Mouse (Mus musculus) intestine, embryonic 16.5 days (tissue): ENCODE measurements around the gene Slc9a2. TPM values are rescaled to one million over a fixed set of nuclear protein-coding genes. Genes with fewer than 3 reads are reported as not detected.
A peak's percentile ranks its signal among the peaks of the same experiment; 100 is the strongest.

Experiments used
- ATAC-seq: fragments of 200-750 bp; cut with Nextera tagmentation; 2 replicates; pipeline ENCODE4 v1.8.0; 2017; ENCODE audit warnings: moderate TSS enrichment, moderate library complexity
- H3K27ac ChIP-seq: fragments of 300-500 bp; sonication (generic); 2 replicates; pipeline ENCODE4 v1.5.1; 2014; ENCODE audit warnings: mild to moderate bottlenecking, low read length
- H3K27me3 ChIP-seq: fragments of 300-500 bp; sonication (generic); replicated peaks from 2 replicates; pipeline ENCODE4 v1.6.1; 2014; ENCODE audit warnings: low read length, control low read depth, mixed read lengths; ENCODE audit not compliant: control insufficient read depth, insufficient read depth
- H3K36me3 ChIP-seq: fragments of 300-500 bp; sonication (generic); 2 replicates; pipeline ENCODE4 v1.6.1; 2014; ENCODE audit warnings: low read length, control low read depth; ENCODE audit not compliant: control insufficient read depth, insufficient read depth
- H3K4me1 ChIP-seq: fragments of 300-500 bp; sonication (generic); 2 replicates; pipeline ENCODE4 v1.6.1; 2014; ENCODE audit warnings: low read length, control low read depth, mixed read lengths; ENCODE audit not compliant: control insufficient read depth, insufficient read depth
- H3K4me2 ChIP-seq: fragments of 300-500 bp; sonication (generic); 2 replicates; pipeline ENCODE4 v1.6.1; 2014; ENCODE audit warnings: low read depth, low read length, control low read depth
- H3K4me3 ChIP-seq: fragments of 300-500 bp; sonication (generic); 2 replicates; pipeline ENCODE4 v1.5.1; 2014; ENCODE audit warnings: mild to moderate bottlenecking, low read length
- H3K9ac ChIP-seq: fragments of 300-500 bp; sonication (generic); 2 replicates; pipeline ENCODE4 v1.6.1; 2014; ENCODE audit warnings: low read depth, low read length
- H3K9me3 ChIP-seq: fragments of 300-500 bp; sonication (generic); 2 replicates; pipeline ENCODE4 v1.6.1; 2016; ENCODE audit warnings: low read length, control low read depth; ENCODE audit not compliant: control insufficient read depth
- WGBS: fragments of 180-500 bp; shearing (Covaris S2); extraction: QIAGEN DNeasy Blood & Tissue Kit; methylation state at CpG from one replicate; pipeline ENCODE4 v1.1.7; 2014; 5-methylcytosine and 5-hydroxymethylcytosine counted together
- polyA plus RNA-seq: library from polyadenylated mRNA; unstranded; fragments of >200 nt; fragmentation: Nextera tagmentation; extraction: Ambion mirVana; gene quantifications from 2 replicates; pipeline ENCODE4 v1.2.1, GENCODE M21; 2015

Slc9a2 gene
- 0.50 and 0.51 TPM in 2 replicates for polyA plus RNA-seq

DNA sequence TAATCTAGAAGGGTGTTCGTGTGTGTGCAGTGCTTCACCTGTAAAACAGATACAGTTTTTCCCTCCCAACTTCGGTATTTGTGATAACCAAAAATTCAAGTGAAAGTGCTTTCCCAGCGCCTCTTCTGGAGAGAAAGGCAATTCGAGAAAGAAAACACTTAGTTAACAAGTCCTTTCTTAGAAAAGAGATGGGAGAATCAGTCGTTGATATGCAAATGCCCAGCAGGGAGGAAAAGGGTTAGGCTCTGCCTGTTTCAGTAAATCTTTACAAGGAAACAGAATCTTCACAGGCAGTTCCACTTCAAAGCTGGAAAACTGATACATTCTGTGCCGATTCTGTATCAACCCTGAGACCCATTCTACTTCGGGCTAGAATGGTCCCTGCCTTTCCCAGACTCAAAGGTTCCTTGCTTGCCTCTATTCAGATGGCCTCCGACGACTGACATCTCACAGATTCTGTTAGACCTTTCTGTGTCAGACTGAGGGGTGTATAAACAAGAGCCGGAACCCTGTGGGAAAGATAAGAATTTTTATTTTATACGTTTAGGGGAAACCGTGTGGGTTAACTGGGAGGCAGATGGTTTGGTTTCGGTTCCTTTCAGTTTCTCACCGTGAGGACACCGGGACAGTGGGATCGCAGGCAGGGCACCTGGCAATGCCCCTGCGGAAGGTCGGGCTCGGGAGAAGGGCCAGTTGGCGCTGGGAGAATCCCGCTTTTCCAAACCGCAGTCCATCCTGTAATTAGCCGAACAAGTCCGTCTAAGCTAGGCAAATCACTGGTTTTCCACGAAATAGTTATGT lies at the start of gene Slc9a2:
Gene Slc9a2, plus strand, starts transcription at position 508 of the 801 bp plus-strand sequence.
- H3K27ac ChIP-seq: no peak within 1 kb of the TSS
- peak within 1 kb of the TSS; percentile 100 for H3K4me2 ChIP-seq
- H3K27me3 ChIP-seq: peaks cover 39% of the 10 kb centered on the region

GRCm38 (mm10) chr1:40632407-40633062 lies 47.8 kb upstream of the Slc9a2 start:
- Histone ChIP-seq H3K4me2 (peak overlapping the region; percentile 34; the same call in 1 of the 2 replicates), H3K9ac (no peak overlapping the region), H3K4me1 (peaks cover 6% of the 10 kb centered on the region; the same call in 1 of the 2 replicates), H3K27me3 (no peaks in the 10 kb centered on the region), H3K27ac (peak overlapping the region; percentile 67), H3K36me3 (no peaks in the 10 kb centered on the region), H3K9me3 (no peaks in the 10 kb centered on the region), H3K4me3 (no peak overlapping the region)
- 49% methylated on average over 2 of the region's 2 CpGs for WGBS
- ATAC-seq: peak; percentile 93

More for the DNA sequence above, at the start of gene Slc9a2:
- Histone ChIP-seq H3K9me3 (no peaks in the 10 kb centered on the region), H3K4me3 (peak within 1 kb of the TSS; percentile 62), H3K36me3 (no peaks in the 10 kb centered on the region), H3K9ac (peak within 1 kb of the TSS; percentile 56), H3K4me1 (peaks cover 15% of the 10 kb centered on the region)
- WGBS: 2% methylated on average over 25 of the region's 25 CpGs
- peak; percentile 4; the same call in 1 of the 2 replicates for ATAC-seq

GRCm38 (mm10) chr1:40634608-40635007 lies 45.8 kb upstream of the Slc9a2 start:
- H3K4me3 ChIP-seq: no peak overlapping the region
- H3K9ac ChIP-seq: no peak overlapping the region
- H3K4me2 ChIP-seq: no peak overlapping the region
- H3K36me3 ChIP-seq: no peaks in the 10 kb centered on the region
- WGBS: 73% methylated on average over 4 of the region's 4 CpGs
- no peaks in the 10 kb centered on the region for H3K9me3 ChIP-seq
- no peak for ATAC-seq
- no peaks in the 10 kb centered on the region for H3K27me3 ChIP-seq
- H3K4me1 ChIP-seq: peaks cover 6% of the 10 kb centered on the region; the same call in 1 of the 2 replicates
- no peak overlapping the region for H3K27ac ChIP-seq

DNA sequence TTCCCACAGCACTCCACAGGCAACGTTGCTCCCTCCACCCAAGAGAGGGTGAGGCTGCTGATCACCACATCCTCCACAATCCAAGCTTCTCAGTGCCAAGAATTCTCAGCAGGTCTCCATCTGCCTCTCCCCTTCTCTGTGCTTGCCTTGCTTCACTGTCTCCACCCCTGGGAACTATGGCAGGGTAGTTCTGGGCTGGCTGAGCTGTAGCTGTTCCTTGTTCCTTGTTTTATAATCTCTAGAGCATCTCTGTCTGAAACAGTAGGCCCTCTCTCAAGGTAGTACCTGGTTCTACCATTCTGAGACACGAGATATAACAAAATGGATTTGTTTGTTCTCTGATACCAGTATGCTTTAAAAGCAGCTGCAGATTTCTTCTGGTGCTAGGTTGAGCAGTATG lies 32.1 kb upstream of the Slc9a2 start:
- Histone ChIP-seq H3K36me3 (no peaks in the 10 kb centered on the region), H3K27me3 (no peaks in the 10 kb centered on the region), H3K27ac (no peak overlapping the region), H3K9ac (no peak overlapping the region), H3K4me2 (no peak overlapping the region), H3K9me3 (no peaks in the 10 kb centered on the region), H3K4me1 (no peaks in the 10 kb centered on the region), H3K4me3 (no peak overlapping the region)
- 61% methylated on average over 2 of the region's 2 CpGs for WGBS
- no peak for ATAC-seq

DNA sequence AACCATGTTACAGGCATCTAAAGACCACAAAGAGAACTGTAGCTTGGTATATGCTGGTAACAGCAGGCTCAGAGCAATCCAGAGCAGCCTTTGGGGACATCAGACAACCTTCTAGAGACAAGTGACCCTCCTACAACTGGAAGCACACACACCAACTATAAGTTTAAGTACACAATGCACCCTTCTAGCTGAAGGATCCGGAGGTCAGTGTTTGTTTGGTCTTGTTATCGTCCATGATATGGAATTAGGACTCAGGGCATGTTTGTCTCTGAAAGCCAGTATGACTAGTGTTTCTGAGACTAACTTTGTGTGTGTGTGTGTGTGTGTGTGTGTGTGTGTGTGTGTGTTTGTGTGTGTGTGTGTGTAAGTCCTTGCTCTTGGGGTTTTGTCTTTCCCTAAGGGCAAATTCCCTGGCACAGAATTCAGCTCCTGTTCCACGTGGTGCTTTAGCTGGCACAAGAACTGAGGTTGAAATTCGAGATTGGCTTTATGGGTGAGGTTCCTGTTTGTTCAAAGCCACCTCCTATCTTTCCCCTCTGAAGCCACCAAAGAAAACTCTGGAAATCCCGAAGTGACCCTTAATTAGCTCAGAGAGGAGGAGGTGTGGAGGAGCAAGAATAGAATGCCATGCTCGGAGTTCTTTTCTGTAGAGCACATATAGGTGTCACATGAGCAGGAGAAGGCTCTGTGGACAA lies 29.4 kb upstream of the Slc9a2 start:
- ATAC-seq: no peak
- H3K4me1 ChIP-seq: no peaks in the 10 kb centered on the region
- no peak overlapping the region for H3K4me3 ChIP-seq
- H3K27ac ChIP-seq: no peak overlapping the region
- WGBS: 48% methylated on average over 6 of the region's 6 CpGs
- no peak overlapping the region for H3K4me2 ChIP-seq
- no peaks in the 10 kb centered on the region for H3K27me3 ChIP-seq
- H3K9me3 ChIP-seq: no peaks in the 10 kb centered on the region
- no peak overlapping the region for H3K9ac ChIP-seq
- no peaks in the 10 kb centered on the region for H3K36me3 ChIP-seq

DNA sequence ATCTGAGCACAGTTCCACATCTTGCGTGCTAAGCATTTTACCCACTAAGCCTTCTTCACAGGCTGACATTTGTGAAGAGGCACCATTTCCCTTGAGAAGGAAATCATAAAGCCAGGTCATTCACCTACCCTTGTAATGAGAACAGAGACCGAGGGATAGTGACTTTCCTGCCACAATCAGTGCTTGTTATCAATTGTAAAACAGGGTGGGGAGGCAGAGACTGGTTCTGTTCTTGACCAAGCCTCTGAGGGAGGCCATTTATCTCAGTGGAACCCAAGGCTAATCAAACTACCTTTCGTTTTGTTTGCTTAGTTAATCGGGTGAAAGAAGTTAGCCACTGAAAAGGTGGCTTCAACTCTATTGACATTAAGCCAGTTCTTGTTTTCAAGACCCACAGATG lies 23.3 kb upstream of the Slc9a2 start:
- Histone ChIP-seq H3K4me3 (no peak overlapping the region), H3K27me3 (no peaks in the 10 kb centered on the region), H3K36me3 (no peaks in the 10 kb centered on the region), H3K4me2 (no peak overlapping the region), H3K4me1 (no peaks in the 10 kb centered on the region), H3K9ac (no peak overlapping the region), H3K9me3 (no peaks in the 10 kb centered on the region), H3K27ac (peak overlapping the region; percentile 24; the same call in 1 of the 2 replicates)
- 61% methylated on average over 4 of the region's 4 CpGs for WGBS
- ATAC-seq: peak; percentile 94

DNA sequence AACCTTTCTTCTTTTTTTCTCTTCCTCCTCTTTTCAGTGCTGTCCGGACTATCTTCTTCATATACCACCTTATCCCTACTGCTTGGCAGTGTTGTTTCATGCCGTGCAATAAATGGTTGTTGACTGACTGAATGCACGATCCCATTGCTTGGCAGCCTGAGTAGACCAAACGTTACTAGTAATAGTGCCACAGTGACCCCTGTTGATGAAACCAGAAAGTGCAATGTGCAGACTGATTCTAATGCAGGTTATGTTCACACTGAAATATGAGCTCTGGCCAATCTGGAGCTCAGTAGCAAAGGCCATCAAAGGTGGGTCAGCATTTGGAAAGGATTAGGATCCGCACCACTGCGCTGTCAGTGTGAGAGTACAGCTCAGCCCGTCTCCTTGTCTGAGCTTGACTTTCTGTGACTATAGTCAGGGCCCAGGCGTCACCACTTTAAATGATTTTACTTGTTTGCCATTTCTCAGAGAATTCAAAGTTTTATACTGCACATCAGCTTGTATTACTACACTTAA lies 22.3 kb upstream of the Slc9a2 start:
- Histone ChIP-seq H3K4me2 (no peak overlapping the region), H3K9me3 (no peaks in the 10 kb centered on the region), H3K4me1 (no peaks in the 10 kb centered on the region), H3K27ac (no peak overlapping the region), H3K9ac (no peak overlapping the region), H3K27me3 (no peaks in the 10 kb centered on the region), H3K36me3 (no peaks in the 10 kb centered on the region), H3K4me3 (no peak overlapping the region)
- peak; percentile 38 for ATAC-seq
- WGBS: 54% methylated on average over 8 of the region's 8 CpGs

DNA sequence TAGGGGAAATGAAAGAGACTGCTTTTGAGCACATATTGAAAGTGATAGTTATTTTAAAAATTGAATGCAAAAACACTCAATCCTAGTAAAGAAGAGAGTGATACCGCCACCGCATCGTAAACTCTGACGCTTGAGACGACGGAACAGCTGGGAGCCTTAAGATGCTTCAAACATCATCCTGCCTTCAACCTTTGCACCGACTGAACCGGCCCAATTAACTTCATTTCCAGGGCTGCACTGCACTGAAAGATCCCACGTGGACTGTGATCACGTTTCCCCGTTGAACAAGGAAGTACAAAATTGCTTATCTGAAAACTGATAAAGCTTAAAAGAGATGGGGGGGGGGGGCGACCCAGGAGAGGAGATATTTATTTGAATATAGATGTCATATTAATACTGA lies 21.4 kb upstream of the Slc9a2 start:
- no peak overlapping the region for H3K9ac ChIP-seq
- H3K4me3 ChIP-seq: no peak overlapping the region
- H3K36me3 ChIP-seq: no peaks in the 10 kb centered on the region
- H3K4me1 ChIP-seq: no peaks in the 10 kb centered on the region
- no peaks in the 10 kb centered on the region for H3K27me3 ChIP-seq
- H3K9me3 ChIP-seq: no peaks in the 10 kb centered on the region
- peak; percentile 50 for ATAC-seq
- H3K4me2 ChIP-seq: no peak overlapping the region
- 42% methylated on average over 12 of the region's 12 CpGs for WGBS
- H3K27ac ChIP-seq: no peak overlapping the region

DNA sequence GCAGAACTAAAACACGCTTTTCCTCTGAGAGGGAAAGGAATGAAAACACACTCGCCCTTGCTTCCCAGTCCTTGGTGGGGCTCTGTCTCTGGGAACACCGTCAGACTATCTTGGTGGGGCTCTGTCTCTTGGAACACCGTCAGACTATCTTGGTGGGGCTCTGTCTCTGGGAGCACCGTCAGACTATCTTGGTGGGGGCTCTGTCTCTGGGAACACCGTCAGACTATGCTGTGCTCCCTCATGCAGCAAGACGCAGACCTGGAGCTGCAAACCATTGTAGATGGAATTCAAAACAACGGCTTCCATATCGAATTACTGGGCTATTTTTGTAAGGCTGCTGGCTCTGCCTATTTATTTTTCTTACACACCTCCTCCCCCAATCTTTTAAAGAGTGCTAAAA lies 20.9 kb upstream of the Slc9a2 start:
- no peaks in the 10 kb centered on the region for H3K9me3 ChIP-seq
- H3K9ac ChIP-seq: no peak overlapping the region
- no peak overlapping the region for H3K27ac ChIP-seq
- H3K4me3 ChIP-seq: no peak overlapping the region
- 0 out of 2 replicates have a peak, but pooled peaks have one; percentile 19 for ATAC-seq
- no peak overlapping the region for H3K4me2 ChIP-seq
- WGBS: 44% methylated on average over 9 of the region's 9 CpGs
- H3K4me1 ChIP-seq: no peaks in the 10 kb centered on the region
- no peaks in the 10 kb centered on the region for H3K36me3 ChIP-seq
- no peaks in the 10 kb centered on the region for H3K27me3 ChIP-seq
